Mouse (Mus musculus) embryonic facial prominence, embryonic 11.5 days (tissue): ENCODE data around the gene Lancl2. TPM values are rescaled to one million over a fixed set of nuclear protein-coding genes. Genes with fewer than 3 reads are reported as not detected.

Experiments used
- ATAC-seq: fragments of 200-750 bp; cut with Nextera tagmentation; replicated peaks from 2 replicates; pipeline ENCODE4 v1.8.0; 2017; ENCODE audit warnings: low read depth; ENCODE audit not compliant: insufficient number of reproducible peaks, low FRiP score, low TSS enrichment
- DNase-seq: peaks from one replicate; pipeline ENCODE4 v3.0.0-alpha.2; 2015; ENCODE audit warnings: low spot score
- H3K27ac ChIP-seq: fragments of 300-500 bp; sonication (generic); replicated peaks from 2 replicates; pipeline ENCODE4 v1.5.1; 2014; ENCODE audit warnings: mild to moderate bottlenecking, low read depth, low read length, control low read depth
- H3K27me3 ChIP-seq: fragments of 300-500 bp; sonication (generic); 2 replicates; pipeline ENCODE4 v1.6.1; 2014; ENCODE audit warnings: mild to moderate bottlenecking, low read length, moderate library complexity, mixed read lengths; ENCODE audit not compliant: control insufficient read depth, insufficient read depth
- H3K36me3 ChIP-seq: fragments of 300-500 bp; sonication (generic); replicated peaks from 2 replicates; pipeline ENCODE4 v1.6.1; 2014; ENCODE audit warnings: low read depth, mild to moderate bottlenecking, low read length, moderate library complexity, mixed read lengths; ENCODE audit not compliant: control insufficient read depth, insufficient read depth
- H3K4me1 ChIP-seq: fragments of 300-500 bp; sonication (generic); 2 replicates; pipeline ENCODE4 v1.6.1; 2014; ENCODE audit warnings: low read length, mixed read lengths; ENCODE audit not compliant: control insufficient read depth, insufficient read depth
- H3K4me2 ChIP-seq: fragments of 300-500 bp; sonication (generic); 2 replicates; pipeline ENCODE4 v1.6.1; 2014; ENCODE audit warnings: low read depth, mild to moderate bottlenecking, control low read depth, low read length, moderate library complexity
- H3K4me3 ChIP-seq: fragments of 300-500 bp; sonication (generic); 2 replicates; pipeline ENCODE4 v1.5.1; 2014; ENCODE audit warnings: low read depth, low read length, control low read depth
- H3K9ac ChIP-seq: fragments of 300-500 bp; sonication (generic); replicated peaks from 2 replicates; pipeline ENCODE4 v1.6.1; 2014; ENCODE audit warnings: mild to moderate bottlenecking, control low read depth, low read length
- H3K9me3 ChIP-seq: fragments of 300-500 bp; sonication (generic); replicated peaks from 2 replicates; pipeline ENCODE4 v1.6.1; 2016; ENCODE audit warnings: mild to moderate bottlenecking, low read length, inconsistent platforms, mixed read lengths; ENCODE audit not compliant: control insufficient read depth
- WGBS: fragments of 180-500 bp; shearing (Covaris S2); extraction: QIAGEN DNeasy Blood & Tissue Kit; methylation state at CpG from one replicate; pipeline ENCODE4 v1.1.7; 2014; 5-methylcytosine and 5-hydroxymethylcytosine counted together
- polyA plus RNA-seq: library from polyadenylated mRNA; unstranded; fragments of >200 nt; fragmentation: Nextera tagmentation; extraction: Ambion mirVana; gene quantifications from 2 replicates; pipeline ENCODE4 v1.2.1, GENCODE M21; 2014

The Lancl2 gene
- polyA plus RNA-seq, 1 experiment from 2014 or later, result 51.1 TPM

GRCm38 (mm10) chr6:57753962-57754759 lies 51.8 kb downstream of the Lancl2 start:
- H3K4me2 ChIP-seq, result no peak overlapping the region
- no peaks in the 10 kb centered on the region for H3K27me3 ChIP-seq
- no peaks in the 10 kb centered on the region; the same call in 1 of the 2 replicates for H3K36me3 ChIP-seq
- H3K9ac ChIP-seq, result no peak overlapping the region
- 91% methylated on average over 9 of the region's 9 CpGs for WGBS
- DNase-seq (no peak), ATAC-seq (no peak)
- no peak overlapping the region for H3K4me3 ChIP-seq
- H3K9me3 ChIP-seq, result no peaks in the 10 kb centered on the region
- H3K4me1 ChIP-seq, result no peaks in the 10 kb centered on the region
- no peak overlapping the region for H3K27ac ChIP-seq

- Histone ChIP-seq H3K4me2 (no peak overlapping the region), H3K4me1 (no peaks in the 10 kb centered on the region), H3K36me3 (no peaks in the 10 kb centered on the region), H3K9me3 (no peaks in the 10 kb centered on the region), H3K27me3 (no peaks in the 10 kb centered on the region), H3K4me3 (no peak overlapping the region), H3K27ac (no peak overlapping the region), H3K9ac (no peak overlapping the region)
- DNase-seq (no peak), ATAC-seq (no peak)
Measured at GRCm38 (mm10) chr6:57763054-57763453, 60.7 kb downstream of the Lancl2 start.

- Histone ChIP-seq H3K4me1 (no peaks in the 10 kb centered on the region), H3K36me3 (no peaks in the 10 kb centered on the region), H3K27ac (no peak overlapping the region), H3K9me3 (no peaks in the 10 kb centered on the region), H3K27me3 (no peaks in the 10 kb centered on the region), H3K9ac (no peak overlapping the region), H3K4me3 (no peak overlapping the region), H3K4me2 (no peak overlapping the region)
- no peak for DNase-seq
- 72% methylated on average over 3 of the region's 3 CpGs for WGBS
- no peak for ATAC-seq
Measured at GRCm38 (mm10) chr6:57765095-57765878, 62.9 kb downstream of the Lancl2 start.

- Histone ChIP-seq H3K27ac (no peak overlapping the region), H3K4me3 (no peak overlapping the region), H3K4me1 (no peaks in the 10 kb centered on the region), H3K36me3 (no peaks in the 10 kb centered on the region), H3K4me2 (no peak overlapping the region), H3K27me3 (no peaks in the 10 kb centered on the region), H3K9me3 (no peaks in the 10 kb centered on the region), H3K9ac (no peak overlapping the region)
- DNase-seq (no peak), ATAC-seq (no peak)
- WGBS, result 63% methylated on average over 1 of the region's 1 CpGs
Measured at GRCm38 (mm10) chr6:57766287-57766686, 63.9 kb downstream of the Lancl2 start.

- no peaks in the 10 kb centered on the region for H3K4me1 ChIP-seq
Measured at GRCm38 (mm10) chr6:57767112-57767868, 65.0 kb downstream of the Lancl2 start.

GRCm38 (mm10) chr6:57768948-57769525 lies 66.7 kb downstream of the Lancl2 start:
- no peak for ATAC-seq

More at GRCm38 (mm10) chr6:57767112-57767868, 65.0 kb downstream of the Lancl2 start:
- Histone ChIP-seq H3K9me3 (no peaks in the 10 kb centered on the region), H3K27ac (no peak overlapping the region), H3K27me3 (no peaks in the 10 kb centered on the region), H3K36me3 (no peaks in the 10 kb centered on the region), H3K4me3 (no peak overlapping the region), H3K4me2 (no peak overlapping the region), H3K9ac (no peak overlapping the region)
- WGBS, result 73% methylated on average over 8 of the region's 8 CpGs
- ATAC-seq, result no peak
- DNase-seq, result no peak

GRCm38 (mm10) chr6:57770467-57771190 lies 68.3 kb downstream of the Lancl2 start:
- 96% methylated on average over 1 of the region's 1 CpGs for WGBS
- H3K9me3 ChIP-seq, result no peaks in the 10 kb centered on the region
- no peak overlapping the region for H3K4me2 ChIP-seq
- no peak for ATAC-seq
- no peak overlapping the region for H3K4me3 ChIP-seq
- H3K4me1 ChIP-seq, result no peaks in the 10 kb centered on the region
- no peaks in the 10 kb centered on the region for H3K27me3 ChIP-seq
- no peak overlapping the region for H3K9ac ChIP-seq
- no peak for DNase-seq
- H3K27ac ChIP-seq, result no peak overlapping the region
- H3K36me3 ChIP-seq, result no peaks in the 10 kb centered on the region

More at GRCm38 (mm10) chr6:57768948-57769525, 66.7 kb downstream of the Lancl2 start:
- H3K4me1 ChIP-seq, result no peaks in the 10 kb centered on the region
- H3K4me2 ChIP-seq, result no peak overlapping the region
- H3K27ac ChIP-seq, result no peak overlapping the region
- H3K36me3 ChIP-seq, result no peaks in the 10 kb centered on the region
- H3K4me3 ChIP-seq, result no peak overlapping the region
- WGBS, result 86% methylated on average over 7 of the region's 7 CpGs
- H3K27me3 ChIP-seq, result no peaks in the 10 kb centered on the region
- DNase-seq, result no peak
- H3K9me3 ChIP-seq, result no peaks in the 10 kb centered on the region
- no peak overlapping the region for H3K9ac ChIP-seq
